Mouse (Mus musculus) monocyte, adult 5-6 weeks (primary cell): ENCODE data around the gene Maneal. TPM values are rescaled to one million over a fixed set of nuclear protein-coding genes. Genes with fewer than 3 reads are reported as not detected.

Experiments
- ATAC-seq: fragments of 153-309, 156-312 bp; replicated peaks from 2 replicates; pipeline ENCODE4 v1.8.0; 2017; ENCODE audit warnings: mild to moderate bottlenecking; ENCODE audit not compliant: low TSS enrichment, insufficient number of reproducible peaks, severe bottlenecking, poor library complexity, low FRiP score
- total RNA-seq: library from RNA; stranded (forward); fragments of 200-1000, 200-491, 200-594 nt; gene quantifications from 3 replicates; pipeline ENCODE4 v1.2.3, GENCODE M21; 2017

Maneal gene
- total RNA-seq, 1 experiment from 2014 or later: 0.76 TPM

DNA sequence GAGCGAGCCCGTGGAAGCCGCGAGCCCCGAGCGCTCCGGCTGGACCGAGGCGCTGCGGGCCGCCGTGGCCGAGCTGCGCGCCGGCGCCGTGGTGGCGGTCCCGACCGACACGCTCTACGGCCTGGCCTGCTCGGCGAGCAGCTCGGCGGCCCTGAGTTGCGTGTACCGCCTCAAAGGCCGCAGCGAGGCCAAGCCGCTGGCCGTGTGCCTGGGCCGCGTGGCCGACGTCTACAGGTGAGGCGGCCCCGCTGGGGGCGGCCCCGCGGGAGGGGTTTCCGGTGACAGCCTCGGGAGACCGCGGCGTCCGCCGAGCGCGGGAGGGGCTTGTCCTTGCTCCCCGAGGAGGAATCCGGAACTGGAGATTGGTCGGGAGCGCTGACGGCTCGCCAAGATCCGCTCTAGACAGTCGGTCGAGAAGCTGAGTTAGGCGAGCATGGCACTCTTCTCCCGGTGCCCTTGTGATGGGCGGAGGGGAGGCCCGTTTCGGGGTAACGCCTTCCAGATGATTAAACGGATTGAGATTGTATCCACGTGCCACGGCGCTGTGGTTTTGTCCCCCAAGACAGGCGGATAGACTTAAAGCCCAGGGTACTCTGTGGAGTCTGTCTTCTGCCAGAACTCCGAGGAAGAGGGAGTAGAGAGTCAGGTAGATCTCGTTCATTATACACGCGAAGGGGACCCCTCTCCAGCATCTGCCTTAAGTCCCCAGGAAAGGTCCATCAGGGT is 10.9 kb downstream of the Maneal start, which contains the start of gene 1110065P20Rik:
Gene 1110065P20Rik (minus strand): TSS at position 264 of the 726 bp plus-strand sequence.
- ATAC-seq: peak; percentile 12; the same call in 1 of the 2 replicates

DNA sequence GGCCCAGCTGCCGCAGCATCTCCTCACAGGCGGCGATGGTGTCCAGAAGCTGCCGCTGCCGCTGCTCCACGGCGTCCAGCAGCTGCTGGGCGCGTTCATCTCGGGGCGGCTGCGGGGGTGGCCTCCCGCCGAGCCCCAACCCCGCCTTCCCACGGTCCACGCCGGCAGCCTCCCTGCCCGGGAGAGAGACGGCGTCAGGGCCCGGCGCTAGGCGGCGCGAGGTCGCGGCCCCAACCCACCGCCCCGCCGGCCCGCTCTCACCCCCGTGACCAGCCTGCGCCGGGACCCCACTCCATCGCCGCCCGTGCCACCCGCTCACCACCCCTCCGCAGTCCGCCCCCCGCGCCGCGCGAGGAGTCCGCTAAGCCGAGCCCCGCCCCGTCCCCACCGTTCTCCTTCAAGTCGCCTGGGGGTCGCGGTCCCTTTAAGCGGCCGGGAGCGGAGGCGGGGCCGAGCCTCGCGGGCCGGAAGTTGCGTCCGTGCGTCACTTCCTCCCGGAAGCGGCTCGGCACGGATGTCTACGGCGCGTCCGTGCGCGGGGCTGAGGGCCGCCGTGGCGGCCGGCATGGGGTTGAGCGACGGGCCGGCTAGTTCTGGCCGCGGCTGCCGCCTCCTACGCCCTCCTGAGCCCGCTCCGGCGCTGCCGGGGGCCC is 11.6 kb downstream of the Maneal start, which contains the start of gene Yrdc:
Gene Yrdc (plus strand): TSS at position 419 of the 653 bp plus-strand sequence.
- peak; percentile 75 for ATAC-seq

DNA sequence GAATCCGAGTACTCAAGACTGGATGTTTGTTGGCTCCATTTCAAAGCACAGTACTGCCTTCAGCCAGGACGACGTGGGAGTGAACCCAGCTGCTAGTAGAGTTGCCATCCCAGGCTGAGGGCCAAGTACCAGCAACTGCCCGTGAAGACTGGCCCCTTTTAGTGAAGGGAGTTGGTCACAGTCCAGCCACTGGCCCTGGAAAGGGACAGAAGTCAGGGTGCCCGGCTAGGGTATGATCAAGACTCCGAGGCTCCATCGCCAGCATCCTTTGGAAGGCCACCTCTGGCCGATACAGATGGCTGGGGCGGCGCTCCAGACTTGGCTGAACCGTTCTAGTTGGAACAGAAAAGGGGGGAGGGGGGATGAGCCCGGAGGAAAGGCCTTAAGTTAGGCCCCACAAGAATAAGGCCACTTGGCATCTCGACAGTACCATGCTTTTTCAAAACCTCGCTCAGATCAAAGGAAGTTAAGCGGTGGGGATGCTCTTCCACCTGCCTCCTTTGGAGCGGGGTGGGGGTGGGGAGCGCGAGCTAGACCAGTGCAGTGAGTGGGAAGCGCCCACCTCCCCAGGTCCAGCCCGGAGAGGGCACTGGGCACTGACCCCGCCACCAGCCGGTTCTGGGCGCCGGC is 12.2 kb downstream of the Maneal start:
- ATAC-seq: no peak

DNA sequence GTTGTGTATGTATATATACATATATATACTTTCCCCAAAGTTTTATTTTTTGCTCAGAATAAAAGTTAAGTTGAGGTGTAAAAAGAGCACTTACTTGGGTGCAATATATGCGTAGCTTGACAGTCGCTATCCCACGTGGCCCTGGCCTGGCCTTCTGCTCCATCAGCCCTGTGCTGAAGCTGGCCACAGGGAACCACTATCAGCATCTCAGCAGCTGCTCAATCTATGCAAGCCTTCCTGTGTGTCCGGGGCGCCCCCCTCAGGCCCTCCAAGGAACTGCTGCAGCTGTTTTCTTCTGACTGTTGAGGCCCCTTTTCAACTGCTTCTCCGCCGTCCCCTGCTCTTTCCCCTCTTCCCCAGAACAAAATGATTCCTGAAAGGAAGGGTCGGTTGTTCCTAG is 14.4 kb downstream of the Maneal start:
- peak; percentile 66 for ATAC-seq

DNA sequence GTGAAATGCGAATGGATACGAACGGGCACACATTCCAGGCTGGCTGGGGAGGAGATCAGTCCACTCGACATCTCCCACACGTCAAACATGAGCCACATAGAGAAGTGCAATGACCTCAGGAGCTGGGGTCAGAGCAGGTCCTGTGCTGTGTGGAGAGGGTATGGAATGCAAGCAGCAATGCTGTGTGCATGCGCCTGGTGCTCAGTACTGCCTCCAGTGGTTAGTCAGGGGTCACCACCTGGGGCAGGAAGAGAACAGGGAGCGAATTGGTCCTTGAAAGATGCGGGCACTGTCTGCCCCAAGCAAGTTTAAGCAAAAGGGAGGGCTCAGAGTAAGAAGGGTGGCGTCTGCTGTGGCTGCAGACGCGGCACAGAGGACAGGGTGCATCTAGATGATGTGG is 18.5 kb downstream of the Maneal start:
- ATAC-seq: peak; percentile 64

DNA sequence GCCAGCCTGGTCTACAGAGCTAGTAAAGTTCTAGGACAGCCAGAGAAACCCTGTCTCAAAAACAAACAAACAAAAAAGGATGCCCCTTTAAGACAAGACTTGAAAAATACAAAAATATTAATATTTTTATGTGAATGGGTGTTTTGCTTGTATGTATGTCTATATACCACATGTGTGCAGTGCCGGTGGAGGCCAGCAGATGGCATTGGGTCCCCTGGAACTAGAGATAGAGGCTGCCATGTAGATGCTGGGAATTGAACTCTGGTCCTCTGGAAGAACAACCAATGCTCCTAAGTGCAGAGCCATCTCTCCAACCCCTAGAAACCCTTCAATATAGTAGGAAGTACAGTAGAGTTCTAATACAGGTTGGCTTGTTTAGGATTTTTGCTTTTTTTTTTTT is 21.0 kb downstream of the Maneal start:
- no peak for ATAC-seq

DNA sequence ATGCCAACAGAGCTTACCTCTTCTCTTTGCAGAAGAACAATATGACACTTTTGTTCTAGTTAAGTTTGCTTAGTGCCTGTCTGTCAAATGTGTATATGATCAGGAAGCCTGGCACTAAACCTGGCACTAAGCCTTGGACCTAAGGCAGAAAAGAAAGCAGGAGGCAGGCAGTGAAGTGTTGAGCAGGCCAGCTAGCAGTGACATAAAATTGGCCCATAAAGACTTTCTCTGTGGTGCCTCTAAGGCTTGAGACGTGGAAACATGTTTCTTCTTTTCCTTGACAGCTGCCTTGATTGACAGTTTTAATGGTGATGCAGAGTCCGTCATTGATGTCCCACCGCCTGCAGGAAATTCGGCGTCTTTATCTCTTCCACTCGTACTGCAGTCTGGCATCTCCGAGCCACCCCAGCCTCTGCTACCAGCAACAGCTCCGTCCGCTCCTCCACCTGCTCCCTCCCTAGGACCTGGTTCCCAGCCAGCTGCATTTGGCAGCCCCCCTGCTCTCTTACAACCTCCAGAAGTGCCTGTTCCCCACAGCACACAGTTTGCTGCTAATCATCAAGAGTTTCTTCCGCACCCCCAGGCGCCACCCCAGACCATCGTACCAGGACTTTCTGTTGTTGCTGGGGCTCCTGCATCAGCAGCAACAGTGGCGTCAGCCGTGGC is 23.8 kb downstream of the Maneal start:
- no peak for ATAC-seq

DNA sequence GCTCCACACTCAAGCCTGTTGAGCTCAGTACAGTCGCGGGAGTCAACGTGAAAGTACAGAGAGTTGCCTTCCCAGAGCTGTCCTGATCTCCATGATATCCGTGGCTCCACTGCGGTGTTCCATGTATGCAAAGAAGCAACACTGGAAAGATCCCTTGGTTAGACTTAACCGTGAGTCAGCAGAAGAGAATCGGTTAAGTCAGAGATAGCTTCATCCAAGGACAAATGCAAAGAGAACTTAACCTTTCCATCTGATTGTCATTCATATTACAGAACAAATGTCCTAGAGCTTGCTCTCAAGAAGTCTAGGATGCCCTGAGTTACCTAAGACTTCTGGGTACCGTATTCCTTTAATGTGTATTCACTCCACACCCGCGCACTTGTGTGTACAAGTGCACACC is 29.2 kb downstream of the Maneal start:
- ATAC-seq: no peak

DNA sequence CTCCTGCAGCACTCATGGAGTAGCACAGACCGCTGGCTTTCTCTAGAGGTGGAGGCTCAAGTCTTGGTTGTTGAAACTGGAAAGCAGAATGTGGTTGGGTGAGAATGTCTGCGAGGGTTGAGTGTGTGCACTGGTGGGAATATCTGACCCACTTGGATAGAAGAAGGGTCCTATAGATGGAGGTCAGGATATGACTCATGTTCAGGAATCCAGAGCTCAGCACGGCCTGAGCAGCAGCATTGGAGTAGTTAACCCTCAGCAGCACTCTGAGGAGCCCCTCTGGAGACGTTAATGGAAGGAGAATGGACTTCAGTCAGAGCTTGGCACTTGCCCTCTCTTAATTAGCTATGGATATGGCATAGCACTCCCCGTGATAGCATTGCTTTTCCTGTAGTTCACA is 32.3 kb downstream of the Maneal start:
- ATAC-seq: no peak

DNA sequence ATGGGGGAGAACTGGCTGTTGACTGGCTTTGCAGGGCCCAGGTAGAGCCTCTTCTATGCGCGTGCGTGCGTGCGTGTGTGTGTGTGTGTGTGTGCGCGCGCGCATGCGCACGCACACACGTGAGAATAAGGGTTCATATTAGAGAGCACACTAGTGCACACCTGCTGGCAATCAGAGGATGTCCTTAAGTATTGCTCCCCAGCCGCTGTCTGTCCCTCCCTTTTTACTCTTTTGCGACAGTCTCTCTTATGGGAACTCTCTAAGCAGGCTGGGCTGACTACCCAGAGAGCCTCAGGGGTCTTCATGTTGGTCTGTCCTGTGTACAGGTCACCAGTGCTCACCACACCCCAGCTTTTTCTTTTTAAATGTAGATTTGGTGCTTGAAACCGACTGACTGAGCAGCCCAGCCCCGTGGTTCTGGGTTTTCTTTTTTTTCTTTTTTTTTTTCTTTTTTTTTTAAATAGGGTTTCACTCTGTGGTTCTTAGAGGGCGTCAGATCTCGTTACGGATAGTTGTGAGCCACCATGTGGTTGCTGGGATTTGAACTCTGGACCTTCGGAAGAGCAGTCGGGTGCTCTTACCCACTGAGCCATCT is 36.5 kb downstream of the Maneal start:
- no peak for ATAC-seq

DNA sequence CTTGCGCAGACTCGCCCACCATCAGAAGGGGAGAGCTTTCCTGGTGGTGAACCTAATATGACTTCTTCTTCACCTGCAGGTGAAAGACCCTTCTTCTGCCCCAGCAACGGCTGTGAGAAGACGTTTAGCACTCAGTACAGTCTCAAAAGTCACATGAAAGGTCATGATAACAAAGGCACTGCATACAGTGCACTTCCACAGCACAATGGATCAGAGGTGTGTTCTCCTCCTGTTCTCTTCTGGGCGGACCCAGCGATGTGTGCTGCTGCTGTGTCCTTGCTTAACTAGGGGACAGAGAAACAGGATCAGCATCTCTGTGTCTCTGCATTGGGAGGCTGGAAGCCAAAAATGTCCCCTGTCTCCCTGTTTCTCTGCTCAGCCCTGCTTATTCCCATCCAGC is 37.0 kb downstream of the Maneal start:
- no peak for ATAC-seq

DNA sequence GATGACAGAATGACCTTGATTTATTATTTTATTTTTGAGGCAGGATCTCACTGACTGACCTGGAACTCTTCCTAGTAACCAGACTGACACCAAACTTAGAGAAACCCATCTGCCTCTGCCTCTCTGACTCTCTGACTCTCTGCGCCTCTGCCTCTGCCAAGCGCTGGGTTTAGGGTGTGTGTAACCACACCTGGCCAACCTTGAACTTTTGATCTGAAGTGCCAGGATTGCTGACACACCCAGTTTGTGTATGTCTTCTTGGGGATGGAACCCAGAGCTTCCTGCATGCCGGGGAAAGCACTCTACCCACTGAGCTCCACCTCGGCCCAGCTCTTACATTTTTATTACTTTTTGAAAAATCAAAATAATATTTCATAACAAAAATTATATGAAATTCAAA is 43.1 kb downstream of the Maneal start:
- ATAC-seq: no peak

DNA sequence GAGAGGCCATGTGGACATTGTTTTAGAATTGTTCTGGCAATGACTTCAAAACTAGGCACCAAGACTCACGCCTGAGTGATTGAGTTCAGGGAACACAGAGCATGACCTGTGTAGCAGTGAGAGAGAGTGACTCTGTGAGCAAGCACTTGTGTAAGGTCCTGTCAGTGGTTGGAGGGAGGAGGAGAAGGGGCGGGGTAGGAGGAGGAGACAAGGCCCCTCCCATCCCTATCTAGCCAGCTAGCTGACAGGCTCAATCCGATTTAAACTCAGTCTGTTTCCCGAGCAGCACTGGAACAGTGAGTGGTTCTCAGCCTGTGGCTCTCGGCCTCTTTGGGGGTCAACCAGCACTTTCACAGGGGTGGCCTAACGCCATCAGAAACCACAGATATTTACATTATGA is 44.2 kb downstream of the Maneal start:
- no peak for ATAC-seq

DNA sequence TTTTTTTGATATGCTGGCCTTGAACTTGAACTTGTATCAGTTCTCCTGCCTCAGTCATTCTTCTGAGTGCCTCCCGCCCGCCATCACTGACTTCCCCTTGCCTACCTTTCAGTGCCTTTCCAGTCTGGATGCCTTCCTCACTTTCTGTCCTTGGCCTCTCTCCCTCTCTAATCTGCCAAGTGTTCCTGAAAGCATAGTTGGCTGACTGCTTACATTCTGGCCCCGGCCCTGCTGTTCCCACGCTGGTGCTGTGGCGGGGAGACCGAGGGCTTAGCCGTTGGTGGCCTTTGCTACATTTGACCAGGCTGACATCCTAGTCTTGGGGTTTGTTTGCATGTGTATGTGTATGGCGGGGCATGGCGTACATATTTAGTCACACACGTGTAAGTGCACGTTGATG is 46.1 kb downstream of the Maneal start:
- no peak for ATAC-seq

DNA sequence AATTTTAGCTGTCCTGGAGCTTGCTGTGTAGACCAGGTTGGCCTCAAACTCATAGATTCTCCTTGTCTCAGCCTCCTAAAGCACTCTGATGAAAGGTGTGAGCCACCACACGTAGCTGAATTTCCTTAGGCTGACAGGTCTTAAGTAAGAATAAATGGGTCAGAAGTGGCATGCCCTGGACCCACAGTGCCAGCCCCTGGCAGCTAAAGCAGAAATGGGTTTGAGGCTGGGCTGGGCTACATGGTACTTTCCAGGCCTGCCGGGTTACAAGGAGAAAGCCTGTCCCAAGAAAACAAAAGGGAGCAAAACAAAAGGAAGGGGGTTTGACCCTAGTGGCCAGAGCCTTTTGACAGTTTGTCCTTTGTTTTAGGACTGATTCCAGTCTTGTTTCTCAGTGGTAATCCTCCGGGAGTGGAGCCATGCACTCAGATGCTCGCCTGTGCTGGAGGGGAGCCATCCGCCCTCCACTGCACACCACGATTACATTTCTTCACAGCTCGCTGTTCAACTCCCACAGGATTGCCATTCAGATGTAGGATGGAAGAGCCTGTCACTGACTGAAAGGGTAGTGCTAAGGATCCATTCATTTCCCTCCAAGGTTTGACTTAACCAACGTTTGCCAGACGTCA is 50.5 kb downstream of the Maneal start:
- no peak for ATAC-seq

DNA sequence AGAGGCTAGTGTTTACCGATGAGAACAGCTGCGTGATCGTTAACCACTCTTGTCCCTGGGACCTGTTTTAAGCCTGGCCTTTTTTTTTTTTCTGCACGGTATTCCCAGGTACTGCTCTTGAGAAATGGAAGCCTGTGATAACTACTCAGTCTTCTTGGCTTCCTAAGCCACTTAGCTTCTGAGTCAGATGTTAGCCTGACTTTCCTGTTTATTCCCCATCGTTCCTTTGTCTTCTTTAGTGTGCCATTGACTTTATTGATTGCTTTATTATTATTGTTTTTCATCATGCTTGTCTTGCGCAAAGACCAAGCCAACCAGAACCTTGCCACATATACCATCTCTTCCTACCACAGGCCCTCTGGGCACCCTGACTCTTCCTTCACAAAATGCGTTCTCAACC is 51.9 kb downstream of the Maneal start:
- no peak for ATAC-seq

DNA sequence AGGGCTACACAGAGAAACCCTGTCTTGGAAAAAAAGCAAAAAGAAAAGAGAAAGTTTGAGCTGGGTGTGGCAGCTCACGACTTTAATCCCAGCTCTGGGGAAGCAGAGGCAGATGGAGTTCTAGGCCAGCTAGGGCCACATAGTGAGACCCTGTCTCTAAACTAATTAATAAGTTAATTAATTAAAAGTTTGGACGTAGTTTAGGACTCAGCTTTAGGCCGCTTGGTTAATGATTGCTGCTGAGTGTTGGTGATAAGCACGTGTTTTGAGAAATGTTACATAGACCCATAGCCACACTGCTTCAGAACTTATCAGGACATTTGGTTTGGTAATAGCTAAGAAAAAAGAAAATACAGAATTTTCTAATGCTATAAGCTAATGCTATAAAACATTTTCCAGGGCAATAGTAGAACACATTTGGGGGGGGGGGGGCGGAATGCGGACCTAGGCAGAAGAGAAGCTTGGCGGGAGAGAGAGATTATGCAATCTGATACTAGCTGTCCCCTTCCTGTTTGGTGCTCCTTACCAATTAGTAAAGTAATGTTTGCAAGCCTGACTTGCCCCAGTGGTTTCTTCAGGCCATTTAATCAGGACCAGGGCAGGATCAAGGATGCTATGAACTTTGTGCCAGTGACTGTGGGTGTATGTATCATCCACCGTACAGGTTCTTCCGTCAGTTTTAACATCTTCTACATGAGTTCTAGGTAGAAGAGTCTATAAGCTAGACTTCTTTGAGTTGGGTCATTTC is 52.7 kb downstream of the Maneal start:
- ATAC-seq: no peak

DNA sequence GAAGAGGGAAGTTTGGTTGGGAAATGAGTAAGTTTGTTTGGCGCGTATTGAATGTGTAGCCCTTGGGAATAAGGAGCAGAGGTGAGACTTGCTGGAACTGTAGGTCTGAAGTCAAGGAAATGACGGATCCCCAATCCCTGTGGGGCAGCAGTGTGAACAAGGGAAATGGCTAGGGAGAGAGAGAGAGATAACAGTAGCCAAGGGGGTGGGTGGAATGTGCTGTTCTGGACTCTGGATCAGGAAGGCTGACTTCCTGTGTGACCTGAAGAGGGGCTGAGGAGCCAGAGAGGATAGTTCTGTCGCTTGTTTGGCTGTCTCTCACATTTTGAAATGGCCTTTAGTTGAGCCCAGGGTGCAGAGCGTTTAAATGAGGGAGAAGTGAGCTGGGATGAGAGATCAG is 53.5 kb downstream of the Maneal start:
- ATAC-seq: no peak
